Mouse (Mus musculus) urinary bladder, adult 2 months (tissue): ENCODE results near the gene Adamts16. TPM values are rescaled to one million over a fixed set of nuclear protein-coding genes. Genes with fewer than 3 reads are reported as not detected.

Experiments
- DNase-seq: peaks from one replicate; pipeline ENCODE4 v3.0.0; 2022; ENCODE audit warnings: low spot score
- polyA plus RNA-seq: library from polyadenylated mRNA; depleted of rRNA; stranded (reverse); fragments of >200 nt; gene quantifications from 2 replicates; pipeline ENCODE4 v1.2.3, GENCODE M21; 2012; rRNA removed

The Adamts16 gene
- polyA plus RNA-seq, 1 experiment: 0.18 TPM

GRCm38 (mm10) chr13:70714081-70714775 lies 127.4 kb downstream of the Adamts16 start:
- no peak for DNase-seq

- DNase-seq: no peak
These were observed 128.3 kb downstream of the Adamts16 start for GRCm38 (mm10) chr13:70713331-70713730.

- no peak for DNase-seq
These were observed 134.3 kb downstream of the Adamts16 start for GRCm38 (mm10) chr13:70707158-70707854.

GRCm38 (mm10) chr13:70702904-70703303 lies 138.7 kb downstream of the Adamts16 start:
- DNase-seq: no peak

- no peak for DNase-seq
These were observed 142.7 kb downstream of the Adamts16 start for GRCm38 (mm10) chr13:70698812-70699387.

- no peak for DNase-seq
These were observed 152.1 kb downstream of the Adamts16 start for GRCm38 (mm10) chr13:70689452-70689960.

GRCm38 (mm10) chr13:70685825-70686224 lies 155.8 kb downstream of the Adamts16 start:
- DNase-seq: no peak

- no peak for DNase-seq
These were observed 156.5 kb downstream of the Adamts16 start for GRCm38 (mm10) chr13:70684976-70685609.

- DNase-seq: no peak
These were observed 160.0 kb downstream of the Adamts16 start for GRCm38 (mm10) chr13:70681411-70682183.

- DNase-seq: no peak
These were observed 161.3 kb downstream of the Adamts16 start for GRCm38 (mm10) chr13:70680316-70680715.

Other genes starting within 250 kb of the Adamts16 start
- gene Ice1, start 204.2 kb downstream of the Adamts16 start, polyA plus RNA-seq: 33.4 and 35.4 TPM in 2 replicates